Comparison of ENCODE assay signal across 16 mouse cellular contexts in genomic region chr17:71134441-71134955, GRCm38 (mm10). TPM values are rescaled to one million over a fixed set of nuclear protein-coding genes. Genes with fewer than 3 reads are reported as not detected.
DNase-seq lines count a peak whose midpoint lies in the region; ATAC-seq and TF ChIP-seq lines count a peak whose summit lies in the region.
"Had no signal": no experiment of that assay in that cellular context is flagged by ENCODE, and none has a peak within 500 bp of the region (broad histone marks: within the 10 kb centered on the region; RNA-seq: fewer than 3 reads in every experiment).

No protein-coding gene starts in this region.

- no peaks in the 10 kb centered on the region for H3K36me3 ChIP-seq in intestine, embryonic 14.5 days (ENCODE audit: control insufficient read depth, insufficient read depth, low read length)
- no peaks in the 10 kb centered on the region for H3K36me3 ChIP-seq in intestine, embryonic 15.5 days
- H3K36me3 ChIP-seq in lung, postnatal 0 days (ENCODE audit: insufficient read depth, low read length) = no peaks in the 10 kb centered on the region
- H3K36me3 ChIP-seq in macrophage (ENCODE audit: inconsistent target) = no peaks in the 10 kb centered on the region

- H3K79me2 ChIP-seq in macrophage (ENCODE audit: inconsistent target) = no peaks in the 10 kb centered on the region

- H3K9me3 ChIP-seq in intestine, embryonic 14.5 days (ENCODE audit: control insufficient read depth, low read length) = no peaks in the 10 kb centered on the region
- no peaks in the 10 kb centered on the region for H3K9me3 ChIP-seq in intestine, embryonic 15.5 days
- no peaks in the 10 kb centered on the region for H3K9me3 ChIP-seq in lung, postnatal 0 days (ENCODE audit: low read length)
- H3K9me3 ChIP-seq: forebrain, embryonic 13.5 days had no signal

- WGBS in intestine, embryonic 14.5 days = 87% methylated on average over 3 of the region's 3 CpGs
- WGBS in intestine, embryonic 15.5 days = 86% methylated on average over 3 of the region's 3 CpGs
- 93% methylated on average over 3 of the region's 3 CpGs for WGBS in lung, postnatal 0 days
- whole genome bisulfite sequencing in macrophage (ENCODE audit: missing documents) = 88% methylated on average over 3 of the region's 3 CpGs

- TF ChIP-seq CTCF in lung, postnatal 0 days (IDR thresholded peaks at IDR 0.05) = no peak

- no peak overlapping the region for H3K9ac ChIP-seq in intestine, embryonic 14.5 days (ENCODE audit: low read length)
- no peak overlapping the region for H3K9ac ChIP-seq in intestine, embryonic 15.5 days
- H3K9ac ChIP-seq in lung, postnatal 0 days (replicated peaks; ENCODE audit: low read depth) = no peak overlapping the region
- H3K9ac ChIP-seq: forebrain, embryonic 13.5 days had no signal

- no peak overlapping the region for H3K27ac ChIP-seq in intestine, embryonic 14.5 days (ENCODE audit: low read depth)
- no peak overlapping the region for H3K27ac ChIP-seq in intestine, embryonic 15.5 days
- no peak overlapping the region for H3K27ac ChIP-seq in lung, postnatal 0 days (ENCODE audit: low read length)
- peak overlapping the region; percentile 90 for H3K27ac ChIP-seq in macrophage
- H3K27ac ChIP-seq: forebrain, embryonic 13.5 days had no signal

- no peak overlapping the region for H3K4me3 ChIP-seq in intestine, embryonic 14.5 days (ENCODE audit: low read depth, low read length)
- no peak overlapping the region for H3K4me3 ChIP-seq in intestine, embryonic 15.5 days (replicated peaks)
- H3K4me3 ChIP-seq in lung, postnatal 0 days (ENCODE audit: low read depth, low read length) = no peak overlapping the region
- no peak overlapping the region for H3K4me3 ChIP-seq in macrophage (ENCODE audit: inconsistent target)
- H3K4me3 ChIP-seq: forebrain, embryonic 13.5 days had no signal

- H3K4me1 ChIP-seq in intestine, embryonic 14.5 days (replicated peaks; ENCODE audit: control insufficient read depth, insufficient read depth, low read length) = peaks cover 12% of the 10 kb centered on the region
- peaks cover 6% of the 10 kb centered on the region; the same call in 1 of the 2 replicates for H3K4me1 ChIP-seq in intestine, embryonic 15.5 days (replicated peaks)
- peaks cover 4% of the 10 kb centered on the region; the same call in 1 of the 2 replicates for H3K4me1 ChIP-seq in lung, postnatal 0 days (ENCODE audit: insufficient read depth, low read depth, low read length)
- H3K4me1 ChIP-seq: forebrain, embryonic 13.5 days had no signal

- DNase-seq in cerebellum, postnatal 10 days = peak; percentile 50 to 65
- no peak for DNase-seq in cerebellum, adult 9-10 months
- DNase-seq in intestine, embryonic 14.5 days (ENCODE audit: low spot score) = peak; percentile 23
- peak; percentile 46 for DNase-seq in lung, postnatal 25 days (ENCODE audit: low spot score)
- no peak for DNase-seq in lung, postnatal 0 days (ENCODE audit: low spot score)
- no peak for DNase-seq in urinary bladder, postnatal 36 days (ENCODE audit: low spot score in 2 of 2)
- DNase-seq: cerebellum, adult 11 months; liver; lung, postnatal 14 days; midbrain, embryonic 14.5 days; right cerebral cortex, postnatal 25 days had no signal

- ATAC-seq in intestine, embryonic 14.5 days (replicated peaks; ENCODE audit: low FRiP score, low TSS enrichment, low read depth) = no peak
- no peak for ATAC-seq in intestine, embryonic 15.5 days
- no peak for ATAC-seq in lung, postnatal 0 days
- ATAC-seq: forebrain, embryonic 13.5 days; hindbrain, embryonic 16.5 days had no signal

- no peak overlapping the region for H3K4me2 ChIP-seq in intestine, embryonic 14.5 days (ENCODE audit: low read length)
- no peak overlapping the region for H3K4me2 ChIP-seq in intestine, embryonic 15.5 days (replicated peaks)
- no peak overlapping the region for H3K4me2 ChIP-seq in lung, postnatal 0 days (replicated peaks; ENCODE audit: low read depth, low read length)
- H3K4me2 ChIP-seq: forebrain, embryonic 13.5 days had no signal

- TF ChIP-seq EP300 in lung, postnatal 0 days (IDR thresholded peaks at IDR 0.05) = no peak

- H3K27me3 ChIP-seq in intestine, embryonic 14.5 days (replicated peaks; ENCODE audit: control insufficient read depth, insufficient read depth, low read length) = no peaks in the 10 kb centered on the region
- no peaks in the 10 kb centered on the region for H3K27me3 ChIP-seq in intestine, embryonic 15.5 days (replicated peaks)
- no peaks in the 10 kb centered on the region for H3K27me3 ChIP-seq in lung, postnatal 0 days (replicated peaks; ENCODE audit: insufficient read depth, low read length)
- H3K27me3 ChIP-seq: CH12.LX; forebrain, embryonic 13.5 days had no signal

RNA-seq across cellular contexts. Expression of gene Lpin2, which starts 47.9 kb away (rescaled TPM):
- polyA plus RNA-seq in intestine, embryonic 14.5 days (2014; fragmentation: Nextera tagmentation; extraction: Ambion mirVana) = 27.3 and 31.9 TPM in 2 replicates
- polyA plus RNA-seq in intestine, embryonic 15.5 days (2015; fragmentation: Nextera tagmentation; extraction: Ambion mirVana) = 22.5 and 25.9 TPM in 2 replicates
- polyA plus RNA-seq in lung, postnatal 0 days (2015; fragmentation: Nextera tagmentation; extraction: Ambion mirVana) = 54.1 and 65.8 TPM in 2 replicates
- 1,000 to 10,000 TPM in 5 of 26 experiments, 100 to 1,000 TPM in 21; 253 to 2,419 (median 417) TPM for total RNA-seq in macrophage (2018; cell fraction: chromatin; rRNA removed)
- total RNA-seq in macrophage (2018; cell fraction: cytosol; rRNA removed) = 100 to 1,000 TPM in 4 of 26 experiments, 10 to 100 TPM in 22; 34.6 to 197 (median 49.3) TPM
- total RNA-seq in macrophage (2018; cell fraction: nucleus; rRNA removed) = 100 to 1,000 TPM; 124 to 913 (median 217) TPM
- polyA plus RNA-seq in macrophage (2018) = 40.1 to 42.3 TPM (median 40.3 TPM) in 3 replicates

Comparison
In these comparisons a context has a peak if more than half of its experiments do, and no peak if none do; other contexts are left out.
1. DNase-seq: peak in cerebellum, postnatal 10 days (2 of 2), intestine, embryonic 14.5 days (single experiment) and lung, postnatal 25 days (single experiment); none in cerebellum, adult 9-10 months (single experiment), lung, postnatal 0 days (single experiment) and urinary bladder, postnatal 36 days (0 of 2).